Mouse (Mus musculus) bone marrow, adult 2 months (tissue): ENCODE results near the gene Slc35f6.

Experiments used
- CTCF ChIP-seq: fragments of 200-500 bp; IDR thresholded peaks from 2 replicates; pipeline ENCODE4 v1.5.1; 2011; ENCODE audit warnings: low read length, control low read depth; ENCODE audit not compliant: control insufficient read depth, insufficient read depth
- POLR2A ChIP-seq: fragments of 200-500 bp; IDR thresholded peaks from 2 replicates; pipeline ENCODE4 v1.6.1; 2011; ENCODE audit warnings: low read depth, mild to moderate bottlenecking, control low read depth, low read length, borderline replicate concordance; ENCODE audit not compliant: control insufficient read depth

- TF ChIP-seq CTCF: no peak
- TF ChIP-seq POLR2A: no peak
Measured at GRCm38 (mm10) chr5:30668637-30669495, 21.1 kb downstream of the Slc35f6 start.
